11 mouse cellular contexts compared by ENCODE assay signal in genomic region chr12:107999751-108000714, GRCm38 (mm10). TPM values are rescaled to one million over a fixed set of nuclear protein-coding genes. Genes with fewer than 3 reads are reported as not detected.
A peak's percentile ranks its signal among the peaks of the same experiment; 100 is the strongest.
DNase-seq lines count a peak whose midpoint lies in the region; ATAC-seq lines count a peak whose summit lies in the region.
"Had no signal": no experiment of that assay in that cellular context is flagged by ENCODE, and none has a peak within 500 bp of the region (broad histone marks: within the 10 kb centered on the region; RNA-seq: fewer than 3 reads in every experiment).

No protein-coding gene starts in this region.

- ATAC-seq in hindbrain, embryonic 16.5 days = no peak
- no peak for ATAC-seq in midbrain, embryonic 14.5 days (ENCODE audit: low FRiP score, low TSS enrichment)
- no peak for ATAC-seq in cerebellum, adult (ENCODE audit: insufficient number of reproducible peaks, low FRiP score, low TSS enrichment)

- no peaks in the 10 kb centered on the region for H3K27me3 ChIP-seq in hindbrain, embryonic 16.5 days (replicated peaks; ENCODE audit: control insufficient read depth, insufficient read depth, low read length)
- peaks cover 5% of the 10 kb centered on the region; the same call in 1 of the 2 replicates for H3K27me3 ChIP-seq in midbrain, embryonic 14.5 days (ENCODE audit: control insufficient read depth, insufficient read depth, low read length)

- H3K9ac ChIP-seq in hindbrain, embryonic 16.5 days (ENCODE audit: low read depth, low read length) = peak overlapping the region; percentile 62
- peak overlapping the region; percentile 94 for H3K9ac ChIP-seq in midbrain, embryonic 14.5 days (replicated peaks; ENCODE audit: low read length)

- H3K4me2 ChIP-seq in hindbrain, embryonic 16.5 days (ENCODE audit: low read length) = peak overlapping the region; percentile 98
- peak overlapping the region; percentile 91 for H3K4me2 ChIP-seq in midbrain, embryonic 14.5 days (ENCODE audit: low read length)

- H3K4me1 ChIP-seq in hindbrain, embryonic 16.5 days (ENCODE audit: control insufficient read depth, insufficient read depth, low read depth, low read length) = peaks cover 9% of the 10 kb centered on the region
- H3K4me1 ChIP-seq in midbrain, embryonic 14.5 days (ENCODE audit: control insufficient read depth, insufficient read depth, low read length) = peaks cover 45% of the 10 kb centered on the region

- peak overlapping the region; percentile 83 for H3K4me3 ChIP-seq in hindbrain, embryonic 16.5 days (ENCODE audit: low read length)
- H3K4me3 ChIP-seq in midbrain, embryonic 14.5 days (replicated peaks; ENCODE audit: low read depth, low read length) = peak overlapping the region; percentile 89

- DNase-seq in thymus, postnatal 0 days (ENCODE audit: low spot score) = peak; percentile 52
- no peak for DNase-seq in thymus, adult 18-20 months
- DNase-seq in midbrain, embryonic 14.5 days = peak; percentile 27
- DNase-seq in thymus, postnatal 4 days = peak; percentile 60
- no peak for DNase-seq in adrenal gland, postnatal 14 days
- no peak for DNase-seq in gastrocnemius, postnatal 10 days
- DNase-seq: cerebellum, adult 2 months; retina, postnatal 1 day had no signal

- H3K9me3 ChIP-seq in hindbrain, embryonic 16.5 days (ENCODE audit: control insufficient read depth, low read length) = no peaks in the 10 kb centered on the region
- no peaks in the 10 kb centered on the region for H3K9me3 ChIP-seq in midbrain, embryonic 14.5 days (ENCODE audit: control insufficient read depth, low read length)

- no peaks in the 10 kb centered on the region for H3K36me3 ChIP-seq in hindbrain, embryonic 16.5 days (ENCODE audit: control insufficient read depth, insufficient read depth, low read length)
- no peaks in the 10 kb centered on the region for H3K36me3 ChIP-seq in midbrain, embryonic 14.5 days (ENCODE audit: control insufficient read depth, insufficient read depth, low read length)

- 65% methylated on average over 15 of the region's 15 CpGs for WGBS in hindbrain, embryonic 16.5 days
- 77% methylated on average over 15 of the region's 15 CpGs for WGBS in midbrain, embryonic 14.5 days

- peak overlapping the region; percentile 70 for H3K27ac ChIP-seq in hindbrain, embryonic 16.5 days (ENCODE audit: low read depth, low read length)
- H3K27ac ChIP-seq in midbrain, embryonic 14.5 days (replicated peaks; ENCODE audit: low read depth, low read length) = peak overlapping the region; percentile 98
- H3K27ac ChIP-seq: macrophage had no signal

RNA-seq across cellular contexts. Expression of gene Bcl11b, which starts 3.4 kb away (rescaled TPM):
- 110 and 156 TPM in 2 replicates for polyA plus RNA-seq in thymus, postnatal 0 days (2015; fragmentation: Nextera tagmentation; extraction: Ambion mirVana)
- 12.0 and 16.7 TPM in 2 replicates for polyA plus RNA-seq in hindbrain, embryonic 16.5 days (2015; fragmentation: Nextera tagmentation; extraction: Ambion mirVana)
- polyA plus RNA-seq in midbrain, embryonic 14.5 days (2014; fragmentation: Nextera tagmentation; extraction: Ambion mirVana) = 38.4 and 43.3 TPM in 2 replicates
- 1.0 and 4.7 TPM in 2 replicates for total RNA-seq in adrenal gland, postnatal 14 days (2021)
- total RNA-seq in gastrocnemius, postnatal 10 days (2021) = under 1 TPM; 0.21 to 0.27 TPM
- polyA plus RNA-seq: macrophage had no signal

Comparison
In these comparisons a context has a peak if more than half of its experiments do, and no peak if none do; other contexts are left out.
1. DNase-seq: peak in thymus, postnatal 0 days (single experiment), midbrain, embryonic 14.5 days (single experiment) and thymus, postnatal 4 days (single experiment); none in thymus, adult 18-20 months (0 of 2), adrenal gland, postnatal 14 days (single experiment) and gastrocnemius, postnatal 10 days (single experiment).